Mouse (Mus musculus): ENCODE data around the gene Ypel2.

Ypel2 gene

DNA sequence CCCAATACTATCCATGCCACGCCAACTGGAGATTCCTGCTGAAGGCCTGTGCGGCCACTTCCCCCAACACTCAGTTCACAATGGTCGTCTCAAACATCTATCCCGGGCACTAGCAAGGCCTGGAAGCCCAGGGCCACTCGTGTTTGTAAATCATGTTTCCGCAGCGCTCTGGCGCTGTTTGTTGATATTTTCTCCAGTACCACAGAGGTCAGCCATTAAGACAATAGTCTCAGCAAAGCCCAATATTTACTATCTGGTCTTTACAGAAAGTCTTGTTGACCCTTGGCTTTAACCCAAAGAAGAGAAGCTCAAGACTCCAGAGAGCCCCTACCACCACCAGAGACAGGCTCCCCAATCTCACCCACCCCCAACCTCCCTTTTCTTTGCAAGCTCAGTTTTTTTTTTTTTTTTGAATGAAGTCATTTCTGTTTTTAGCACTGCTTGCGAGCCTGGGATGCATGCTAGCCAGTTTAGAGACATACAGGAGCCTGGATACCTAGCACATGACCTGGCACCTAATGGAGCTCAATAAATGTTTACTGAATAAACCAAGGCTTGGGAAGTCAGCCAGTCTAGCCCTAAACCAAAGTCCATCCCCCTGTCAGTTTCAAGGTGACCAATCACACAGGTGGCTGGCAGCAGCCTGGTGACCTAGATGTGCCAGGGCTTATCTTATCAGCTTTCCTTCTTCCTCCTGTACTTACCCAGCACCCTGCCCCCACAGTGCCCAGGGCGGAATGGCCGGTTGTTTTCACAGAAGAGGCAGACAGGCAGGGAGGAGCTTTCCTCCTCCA is 31.8 kb downstream of the Ypel2 start:
- no peak for DNase-seq (ENCODE audit: low spot score in 2 of 2)

DNA sequence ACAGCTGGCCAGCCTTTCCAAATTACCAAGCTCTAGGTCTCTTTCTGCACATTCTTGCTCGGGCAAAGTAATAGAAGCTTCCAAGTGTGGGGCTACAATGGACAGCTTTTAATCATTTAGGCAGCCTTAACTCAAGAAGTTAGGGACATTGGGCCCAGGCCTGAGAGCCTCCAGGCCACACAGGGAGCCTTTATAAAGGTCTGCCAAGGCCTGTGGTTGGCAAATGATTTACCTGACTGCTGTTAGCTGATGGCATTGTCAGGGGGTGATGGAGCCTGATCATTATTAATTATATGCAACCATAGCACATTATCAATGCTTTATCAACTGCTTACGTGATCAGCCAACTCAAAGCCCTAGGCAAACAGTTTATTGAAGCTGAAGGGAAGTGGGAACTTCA is 33.2 kb downstream of the Ypel2 start:
- DNase-seq (ENCODE audit: low spot score in 2 of 2): no peak

DNA sequence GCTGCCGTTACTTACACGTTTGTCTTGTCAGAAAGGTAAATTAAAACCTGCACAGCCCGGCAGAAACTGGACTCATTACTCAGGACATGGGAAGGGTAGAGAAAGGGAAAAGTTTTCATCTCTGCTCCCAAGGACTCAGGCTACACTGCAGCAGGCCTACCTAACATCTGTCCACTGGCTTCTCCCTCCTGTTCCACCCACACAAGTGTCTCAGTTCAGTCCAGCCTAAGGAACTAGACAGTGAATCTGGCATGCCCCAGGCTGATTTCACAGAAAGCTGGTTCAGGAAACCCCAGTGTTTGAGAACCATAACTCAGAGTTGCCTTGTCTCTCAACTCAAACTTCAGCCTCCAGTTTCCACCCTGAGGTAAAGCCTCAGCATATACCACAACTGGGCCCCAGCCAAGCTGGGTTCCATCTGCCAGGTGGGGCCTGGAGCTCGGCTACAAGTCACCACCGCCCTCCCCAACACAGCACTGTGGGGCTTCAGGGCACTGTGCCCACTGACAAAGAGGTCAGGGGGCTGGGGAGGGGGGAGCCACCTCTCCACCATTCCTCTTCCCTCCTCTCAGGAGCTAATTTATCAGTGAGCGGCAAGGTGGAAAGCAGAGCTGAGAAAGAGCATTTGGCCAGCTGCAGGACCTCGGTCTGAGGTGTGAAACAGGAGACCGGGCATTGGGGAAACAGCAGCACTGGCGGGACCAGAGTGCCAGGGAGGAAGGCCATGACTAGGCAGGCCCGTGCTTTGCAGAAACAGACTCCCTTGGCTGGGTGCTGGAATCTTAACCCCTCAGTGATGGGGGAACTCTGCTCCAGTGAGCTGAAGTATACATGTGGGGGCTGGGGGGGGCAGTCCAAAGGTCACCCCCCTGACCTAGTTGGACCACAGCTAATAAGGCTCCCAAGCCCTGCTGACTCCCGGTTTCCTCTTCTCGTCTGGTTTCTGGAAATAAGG is 34.5 kb downstream of the Ypel2 start:
- DNase-seq (ENCODE audit: low spot score in 2 of 2): no peak

- no peak for DNase-seq (ENCODE audit: low spot score in 2 of 2)
Observed at GRCm38 (mm10) chr11:86958182-86958581, 35.3 kb downstream of the Ypel2 start.

DNA sequence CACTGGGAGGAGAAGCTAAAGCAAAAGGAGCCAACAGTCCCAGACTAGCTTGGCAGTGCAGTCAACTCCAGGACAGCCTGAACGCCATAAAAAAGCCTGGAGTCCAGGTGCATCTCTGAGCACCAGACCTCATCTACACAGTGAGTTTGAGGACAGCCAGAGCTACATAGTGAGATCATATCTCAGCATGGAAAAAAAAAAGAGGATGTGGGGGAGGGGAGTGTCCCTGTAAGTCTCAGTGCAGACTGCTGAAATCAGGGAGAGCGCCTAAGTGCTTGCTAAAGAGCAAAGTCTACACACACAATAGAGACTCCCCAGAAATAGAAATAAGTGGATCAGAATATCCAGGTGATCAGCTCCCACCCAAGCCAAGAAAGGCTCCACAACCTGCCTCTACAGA is 37.1 kb downstream of the Ypel2 start:
- DNase-seq (ENCODE audit: low spot score in 2 of 2): no peak

DNA sequence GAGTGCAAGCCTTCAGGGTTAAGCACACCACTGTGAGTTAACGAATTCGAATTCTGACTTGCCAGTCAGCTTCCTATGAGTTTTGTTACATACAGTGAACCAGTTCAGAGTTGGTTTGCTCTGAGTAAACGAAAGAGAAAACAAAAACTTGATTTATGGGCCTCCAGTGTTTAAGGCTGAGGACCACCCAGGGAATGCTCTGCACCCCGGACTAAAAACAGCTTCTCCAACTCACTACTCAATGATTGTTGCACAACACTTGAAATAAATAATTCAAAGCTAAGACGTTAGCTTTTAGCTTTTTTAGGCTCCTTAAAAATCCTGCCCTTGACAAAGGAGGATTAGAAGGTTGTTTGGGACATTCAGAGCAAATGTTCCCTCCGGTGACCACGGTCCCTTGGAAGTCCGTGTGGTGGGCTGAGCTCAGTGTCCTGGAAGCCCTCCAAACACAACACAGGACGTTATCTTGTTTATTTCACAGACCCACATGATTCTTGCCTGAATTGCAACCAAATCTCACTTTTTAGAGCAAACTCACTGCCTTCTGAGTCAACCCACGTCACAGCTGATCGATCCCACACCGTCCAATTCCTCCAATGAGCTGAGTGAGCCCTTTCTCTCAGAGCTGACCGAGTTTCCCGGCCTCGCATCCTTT is 38.8 kb downstream of the Ypel2 start:
- DNase-seq (ENCODE audit: low spot score in 2 of 2): no peak

DNA sequence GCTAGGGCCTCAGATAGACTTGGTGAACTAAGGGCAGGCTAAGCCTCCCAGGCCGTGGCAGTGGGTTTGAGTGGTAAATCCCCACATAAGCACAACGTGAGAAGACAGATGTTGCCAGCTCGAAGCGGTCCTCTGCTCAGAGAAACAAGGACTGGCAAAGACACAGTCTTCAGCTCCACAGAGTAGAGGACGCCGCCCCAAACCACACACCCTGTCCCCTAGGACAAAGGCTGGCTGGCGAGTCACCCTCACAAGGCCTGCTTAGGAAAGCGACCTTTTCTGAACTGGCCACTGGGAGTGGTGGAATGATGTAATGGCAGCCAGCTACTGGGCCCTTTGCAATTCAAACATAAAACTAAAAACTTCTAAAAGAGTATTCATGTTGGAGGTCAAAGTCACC is 40.4 kb downstream of the Ypel2 start:
- no peak for DNase-seq (ENCODE audit: low spot score in 2 of 2)

- no peak for DNase-seq (ENCODE audit: low spot score in 2 of 2)
Observed at GRCm38 (mm10) chr11:86952659-86953058, 40.8 kb downstream of the Ypel2 start.

DNA sequence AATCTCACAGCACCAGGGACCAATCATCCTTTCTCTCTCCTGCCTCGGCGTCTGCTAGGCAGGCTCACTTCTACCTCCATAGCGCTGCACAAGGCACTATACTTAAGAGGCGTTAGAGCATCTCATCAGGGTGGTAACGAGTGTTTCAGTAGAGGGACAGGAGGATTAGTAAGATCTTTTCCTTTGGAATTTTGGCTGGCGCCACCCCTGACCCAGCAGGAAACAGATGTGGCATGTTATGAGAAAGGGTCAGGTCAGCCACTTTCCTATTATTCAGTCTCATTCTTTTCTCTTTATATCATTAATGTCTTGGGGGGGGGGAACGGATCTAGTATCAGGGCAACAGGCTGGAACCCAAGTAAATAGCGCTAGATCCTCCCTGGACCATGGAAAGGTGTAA is 41.8 kb downstream of the Ypel2 start:
- DNase-seq (ENCODE audit: low spot score in 2 of 2): no peak

DNA sequence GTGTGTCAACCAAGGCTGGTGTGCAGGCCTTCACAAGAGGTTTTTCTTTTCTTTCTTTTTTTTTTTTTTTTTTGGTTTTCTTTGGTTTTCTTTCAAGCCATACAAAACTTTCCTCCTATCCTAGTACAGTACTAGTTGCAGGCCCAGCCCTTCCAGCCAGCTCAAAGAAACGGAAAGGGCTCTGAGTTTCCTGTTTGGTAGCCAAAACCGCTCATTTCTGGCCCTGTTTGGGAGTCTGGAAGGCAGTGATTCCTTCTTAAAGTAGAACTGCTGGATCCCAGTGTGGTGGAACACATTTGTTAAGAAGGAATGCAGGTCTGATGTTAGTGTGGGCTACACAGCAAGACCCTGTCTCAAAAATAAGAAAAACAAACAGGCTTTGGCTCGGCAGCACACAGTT is 43.0 kb downstream of the Ypel2 start:
- DNase-seq (ENCODE audit: low spot score in 2 of 2): no peak

- DNase-seq (ENCODE audit: low spot score in 2 of 2): no peak
Observed at GRCm38 (mm10) chr11:86949951-86950441, 43.5 kb downstream of the Ypel2 start.

DNA sequence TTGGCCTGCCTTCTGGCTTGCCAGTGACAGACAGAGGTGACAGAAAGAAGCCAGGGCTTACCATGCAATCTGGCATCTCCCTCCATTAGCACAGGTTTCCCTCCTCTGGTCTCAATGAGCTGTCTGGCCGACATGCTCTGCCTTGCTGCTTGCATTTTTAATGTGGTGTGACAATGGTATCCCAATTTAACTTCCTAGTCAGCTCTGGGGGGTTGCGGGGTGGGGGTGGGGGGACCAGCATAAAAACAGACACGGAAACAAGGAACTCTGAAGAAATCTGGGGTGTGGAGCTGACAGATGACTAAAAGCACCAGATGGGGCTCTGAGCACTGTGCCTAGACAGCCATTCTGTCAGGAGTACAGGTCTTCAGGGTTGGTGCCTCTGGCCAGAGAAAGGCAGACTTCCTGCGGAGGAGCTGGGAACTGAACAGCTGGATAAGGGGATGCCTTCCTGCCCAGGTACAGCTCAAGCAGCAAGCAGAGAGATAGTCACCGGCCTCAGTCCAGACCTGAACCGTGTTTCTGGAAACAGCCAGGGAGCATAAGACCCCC is 46.8 kb downstream of the Ypel2 start:
- no peak for DNase-seq (ENCODE audit: low spot score in 2 of 2)

DNA sequence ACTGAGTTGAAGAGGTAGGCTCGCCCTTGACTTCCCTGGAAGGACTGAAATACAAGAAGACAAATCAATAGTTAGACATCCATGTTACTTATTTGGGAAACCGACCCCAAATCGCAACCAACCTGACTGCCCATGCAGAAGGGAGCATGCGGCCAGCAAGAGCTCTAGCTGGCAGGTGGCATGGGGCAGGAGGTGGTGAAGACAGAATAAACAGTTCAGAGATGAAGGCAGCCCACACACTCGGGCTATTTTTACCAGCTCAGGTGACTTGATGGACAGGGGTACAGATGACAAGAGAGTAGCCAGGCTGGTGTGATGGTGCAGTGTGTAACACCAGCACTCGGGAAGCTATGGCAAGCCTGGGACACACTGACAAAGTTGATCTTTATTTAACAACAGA is 47.6 kb downstream of the Ypel2 start:
- DNase-seq (ENCODE audit: low spot score in 2 of 2): no peak

- no peak for DNase-seq (ENCODE audit: low spot score in 2 of 2)
Observed at GRCm38 (mm10) chr11:86945058-86945457, 48.4 kb downstream of the Ypel2 start.

- peak in 1 of 2 experiments; percentile 53 for DNase-seq (ENCODE audit: low spot score in 2 of 2)
Observed at GRCm38 (mm10) chr11:86944539-86944938, 49.0 kb downstream of the Ypel2 start.

DNA sequence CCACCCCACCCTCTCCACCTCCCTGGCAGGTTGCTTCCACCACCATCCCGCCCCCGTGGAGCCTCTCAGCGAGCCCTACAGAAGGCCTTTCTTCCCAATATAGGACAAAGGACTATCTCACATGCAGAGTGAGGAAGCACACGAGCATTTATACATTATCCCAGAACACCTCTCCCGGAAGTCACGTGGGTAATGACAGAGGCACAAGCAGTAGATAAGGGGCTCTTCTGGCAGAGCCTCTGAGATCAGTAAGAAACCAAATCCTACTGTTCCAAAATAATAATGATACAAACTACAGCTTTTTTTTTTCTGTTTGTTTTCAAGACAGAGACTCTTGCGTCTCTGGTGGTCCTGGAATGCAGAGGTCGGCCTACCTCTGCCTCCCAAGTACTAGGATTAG is 51.6 kb downstream of the Ypel2 start:
- DNase-seq (ENCODE audit: low spot score in 2 of 2): no peak

DNA sequence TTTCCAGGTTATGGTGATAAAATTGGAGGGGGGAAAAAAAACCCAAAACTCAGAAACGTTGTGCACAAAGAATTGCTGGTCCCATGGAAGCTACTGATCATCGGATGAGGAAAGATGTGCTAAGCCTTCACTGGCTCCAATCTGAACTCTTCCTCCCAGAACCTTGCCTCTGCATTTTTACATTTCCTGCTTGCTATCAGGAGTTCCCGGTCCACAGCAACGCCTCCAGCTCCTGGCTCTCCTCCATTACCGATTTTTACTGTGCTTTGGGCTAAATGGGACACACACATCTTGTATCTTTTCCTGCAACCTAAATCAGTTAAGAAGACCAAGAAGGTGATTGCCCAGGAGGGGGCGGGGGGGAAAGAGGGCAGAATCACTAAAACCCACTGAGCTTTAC is 54.0 kb downstream of the Ypel2 start:
- no peak for DNase-seq (ENCODE audit: low spot score in 2 of 2)

GRCm38 (mm10) chr11:86938551-86938950 is 55.0 kb downstream of the Ypel2 start:
- no peak for DNase-seq (ENCODE audit: low spot score in 2 of 2)

GRCm38 (mm10) chr11:86938108-86938507 is 55.4 kb downstream of the Ypel2 start:
- DNase-seq (ENCODE audit: low spot score in 2 of 2): no peak

DNA sequence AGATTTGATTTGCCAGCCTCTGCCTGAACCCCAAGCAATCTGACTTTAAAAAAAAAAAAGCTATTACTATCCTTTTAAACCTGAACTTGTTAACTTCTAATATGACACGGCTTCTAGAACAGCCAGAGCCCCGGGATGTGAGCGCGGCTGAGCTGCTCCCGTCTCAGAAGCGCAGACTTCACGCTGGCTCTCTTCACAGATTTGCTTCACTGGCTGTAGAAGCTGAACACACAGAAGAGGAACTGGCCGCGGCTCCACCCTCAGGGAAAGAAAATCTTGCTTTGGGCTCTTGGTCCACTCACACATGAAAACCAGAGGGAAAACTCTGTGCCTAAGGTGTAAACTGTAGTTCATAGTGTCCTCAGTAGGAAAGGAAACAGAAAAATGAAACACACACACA is 56.6 kb downstream of the Ypel2 start:
- DNase-seq (ENCODE audit: low spot score in 2 of 2): no peak

- no peak for DNase-seq (ENCODE audit: low spot score in 2 of 2)
Observed at GRCm38 (mm10) chr11:86934895-86935294, 58.6 kb downstream of the Ypel2 start.

GRCm38 (mm10) chr11:86932201-86932600 is 61.3 kb downstream of the Ypel2 start:
- DNase-seq (ENCODE audit: low spot score in 2 of 2): no peak

All from frontal cortex, postnatal 14 days (tissue).